Mouse (Mus musculus): ENCODE data around the gene Fbxo42. TPM values are rescaled to one million over a fixed set of nuclear protein-coding genes. Genes with fewer than 3 reads are reported as not detected.

Gene Fbxo42
- polyA plus RNA-seq, 1 experiment from 2014 or later = 24.2 TPM

DNA sequence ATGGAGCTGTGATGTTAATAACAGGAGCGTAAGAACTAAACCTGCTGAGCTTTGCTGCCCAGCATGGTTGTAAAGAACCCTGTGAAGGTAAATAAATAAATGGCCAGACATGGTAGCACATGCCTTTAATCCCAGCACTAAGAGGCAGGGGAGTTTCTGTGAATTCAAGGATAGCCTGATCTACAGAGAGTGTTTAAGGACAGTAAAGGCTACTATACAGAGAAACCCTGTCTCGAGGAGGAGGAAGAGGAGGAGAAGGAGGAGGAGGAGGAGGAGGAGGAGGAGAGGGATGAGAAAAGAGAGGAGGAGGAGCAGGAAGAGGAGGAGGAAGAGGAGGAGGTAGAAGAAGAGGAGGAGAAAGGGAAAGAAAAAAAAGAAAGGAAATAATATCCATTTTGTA, 65.6 kb downstream of the Fbxo42 start:
- peak overlapping the region; percentile 86 for H3K27ac ChIP-seq (replicated peaks)
- DNase-seq (ENCODE audit: low spot score) = no peak

DNA sequence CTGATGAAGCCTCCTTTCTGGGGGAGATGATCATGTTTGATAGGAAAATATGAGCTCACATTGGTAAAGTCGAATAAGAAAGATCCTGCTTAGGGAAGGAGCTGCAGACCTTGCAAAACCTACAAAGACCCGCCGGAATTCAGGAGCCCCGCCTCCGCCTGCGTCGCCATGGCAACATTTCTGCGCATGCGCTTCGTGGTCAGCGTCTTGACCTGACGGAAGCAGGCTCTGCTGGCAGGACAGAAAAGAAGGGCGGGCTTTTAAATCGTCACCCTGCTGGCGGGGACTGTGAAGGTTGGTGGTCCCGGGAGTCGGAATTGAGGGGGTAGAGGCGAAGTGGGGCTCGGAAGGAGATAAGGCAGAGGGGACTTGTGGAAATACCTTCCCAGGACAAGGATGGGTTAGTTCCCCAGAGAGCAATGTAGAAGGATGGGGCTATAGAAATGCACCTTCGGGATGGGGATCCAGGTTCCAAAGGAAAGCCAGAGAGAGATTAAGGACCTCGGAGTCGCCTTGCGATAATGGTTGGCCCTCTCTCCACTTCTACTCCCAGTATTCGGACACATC, 66.1 kb downstream of the Fbxo42 start, which contains the start of gene Rsg1:
Gene Rsg1, plus strand, starts transcription at position 187 of the 567 bp plus-strand sequence.
- under 1% methylated on average over 24 of the region's 24 CpGs for WGBS
- H3K27me3 ChIP-seq (ENCODE audit: low read depth, poor library complexity, severe bottlenecking) = no peaks in the 10 kb centered on the region
- DNase-seq (ENCODE audit: low spot score) = peak; percentile 96
- H3K27ac ChIP-seq (replicated peaks) = peak within 1 kb of the TSS; percentile 86
- peak within 1 kb of the TSS; percentile 72 for H3K4me3 ChIP-seq
- H3K9me3 ChIP-seq (replicated peaks) = no peaks in the 10 kb centered on the region
- peaks cover 28% of the 10 kb centered on the region for H3K4me1 ChIP-seq
- no peaks in the 10 kb centered on the region for H3K36me3 ChIP-seq

More for the DNA sequence above, 65.6 kb downstream of the Fbxo42 start:
- H3K4me1 ChIP-seq = peaks cover 28% of the 10 kb centered on the region
- no peaks in the 10 kb centered on the region for H3K9me3 ChIP-seq (replicated peaks)
- H3K4me3 ChIP-seq = peak overlapping the region; percentile 72
- no peaks in the 10 kb centered on the region for H3K27me3 ChIP-seq (ENCODE audit: low read depth, poor library complexity, severe bottlenecking)
- no peaks in the 10 kb centered on the region for H3K36me3 ChIP-seq
- WGBS = 45% methylated on average over 2 of the region's 2 CpGs

DNA sequence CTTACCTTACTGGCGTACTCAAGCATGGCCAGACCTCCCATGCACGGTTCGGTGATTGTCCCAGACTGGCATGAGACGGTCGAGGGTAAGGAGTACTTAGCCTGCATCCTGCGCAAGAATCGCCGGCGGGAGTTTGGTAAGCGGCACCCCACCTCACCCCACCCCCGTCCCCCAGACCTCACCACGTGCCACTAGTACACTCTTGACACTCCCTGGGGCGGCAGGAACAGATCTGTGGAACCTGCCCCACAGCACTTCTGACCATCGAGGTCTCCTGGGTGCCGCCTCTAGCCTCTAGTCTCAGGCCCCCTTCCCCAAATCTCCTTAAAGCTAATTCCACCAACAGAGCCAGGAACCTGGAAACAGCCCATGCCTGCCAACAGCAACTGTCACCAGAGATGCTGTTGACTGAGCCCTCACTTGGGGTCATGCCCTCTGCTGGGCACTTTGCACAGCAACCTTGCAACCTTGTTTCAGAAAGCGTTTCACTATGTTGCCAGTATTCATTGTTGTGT, 66.7 kb downstream of the Fbxo42 start:
- H3K9me3 ChIP-seq (replicated peaks) = no peaks in the 10 kb centered on the region
- peaks cover 28% of the 10 kb centered on the region for H3K4me1 ChIP-seq
- peak overlapping the region; percentile 72 for H3K4me3 ChIP-seq
- 3% methylated on average over 16 of the region's 16 CpGs for WGBS
- no peaks in the 10 kb centered on the region for H3K27me3 ChIP-seq (ENCODE audit: low read depth, poor library complexity, severe bottlenecking)
- peak; percentile 55 for DNase-seq (ENCODE audit: low spot score)
- peak overlapping the region; percentile 86 for H3K27ac ChIP-seq (replicated peaks)
- peaks cover under 1% of the 10 kb centered on the region; the same call in 1 of the 2 replicates for H3K36me3 ChIP-seq

DNA sequence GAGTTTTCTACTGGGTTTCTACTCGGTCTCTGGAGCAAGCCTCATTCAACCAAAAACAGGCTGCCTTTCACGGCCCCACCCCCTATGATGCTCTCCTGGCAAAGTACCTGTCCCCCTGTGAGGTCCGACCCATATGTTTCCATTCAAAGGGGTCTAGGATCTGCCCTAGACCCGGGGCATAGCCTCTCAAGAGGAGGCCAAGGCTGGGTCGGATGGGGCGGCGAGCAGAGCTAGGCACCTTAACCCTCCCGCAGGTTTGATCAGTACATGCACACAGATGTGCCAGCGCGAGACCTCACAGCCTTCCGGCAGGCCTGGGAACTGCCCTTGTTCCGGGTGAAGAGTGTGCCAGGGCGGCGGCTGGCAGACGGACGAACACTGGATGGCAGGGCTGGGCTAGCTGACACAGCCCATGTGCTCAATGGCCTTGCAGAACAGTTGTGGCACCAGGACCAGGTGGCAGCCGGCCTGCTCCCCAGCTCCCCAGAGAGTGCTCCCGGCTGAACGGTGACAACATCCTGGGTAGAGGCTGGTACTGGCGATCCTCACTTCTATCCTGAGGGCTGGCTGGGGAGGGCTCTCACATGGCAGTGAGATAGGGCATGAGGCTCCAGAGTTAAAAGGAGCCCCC, 72.0 kb downstream of the Fbxo42 start:
- 91% methylated on average over 20 of the region's 20 CpGs for WGBS
- peaks cover 2% of the 10 kb centered on the region for H3K4me1 ChIP-seq
- no peak overlapping the region for H3K4me3 ChIP-seq
- peaks cover 16% of the 10 kb centered on the region for H3K36me3 ChIP-seq
- no peaks in the 10 kb centered on the region for H3K9me3 ChIP-seq (replicated peaks)
- no peak for DNase-seq (ENCODE audit: low spot score)
- no peak overlapping the region for H3K27ac ChIP-seq (replicated peaks)
- no peaks in the 10 kb centered on the region for H3K27me3 ChIP-seq (ENCODE audit: low read depth, poor library complexity, severe bottlenecking)

DNA sequence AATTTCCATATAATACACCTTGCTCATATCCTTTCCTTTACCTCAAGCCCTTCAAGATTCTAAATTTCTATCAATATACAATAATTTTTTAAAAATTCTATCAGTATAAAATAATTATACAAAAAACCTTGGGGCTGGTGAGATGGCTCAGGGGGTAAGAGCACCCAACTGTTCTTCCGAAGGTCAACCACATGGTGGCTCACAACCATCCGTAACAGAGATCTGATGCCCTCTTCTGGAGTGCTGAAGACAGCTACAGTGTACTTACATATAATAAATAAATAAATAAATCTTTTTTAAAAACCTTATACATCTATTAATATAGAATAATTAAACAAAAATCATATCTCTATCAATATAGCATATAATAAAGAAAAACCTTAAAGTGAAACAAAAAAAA, 74.1 kb downstream of the Fbxo42 start:
- H3K27ac ChIP-seq (replicated peaks) = no peak overlapping the region
- no peak for DNase-seq (ENCODE audit: low spot score)
- H3K4me1 ChIP-seq = no peaks in the 10 kb centered on the region
- peaks cover 16% of the 10 kb centered on the region for H3K36me3 ChIP-seq
- no peaks in the 10 kb centered on the region for H3K9me3 ChIP-seq (replicated peaks)
- H3K27me3 ChIP-seq (ENCODE audit: low read depth, poor library complexity, severe bottlenecking) = no peaks in the 10 kb centered on the region
- 76% methylated on average over 2 of the region's 2 CpGs for WGBS
- no peak overlapping the region for H3K4me3 ChIP-seq

DNA sequence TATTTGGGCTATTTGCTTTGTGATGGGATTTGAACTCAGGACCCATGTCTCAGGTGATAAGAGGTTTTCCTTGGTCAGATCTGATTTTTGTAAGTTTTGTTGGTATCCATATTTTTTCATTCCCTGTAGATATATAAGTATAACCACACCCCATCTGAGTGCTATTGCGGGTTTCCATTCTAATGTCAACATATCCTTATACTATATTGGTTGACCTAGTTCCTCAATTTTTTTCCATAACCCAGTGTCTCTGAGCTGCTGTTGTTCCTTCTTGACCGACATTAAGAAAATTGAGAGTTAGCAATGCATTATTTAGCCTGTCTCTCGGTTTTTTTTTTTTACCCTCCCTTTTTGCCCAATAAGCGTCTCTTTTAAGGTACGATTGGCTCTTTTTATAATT, 75.0 kb downstream of the Fbxo42 start:
- Histone ChIP-seq H3K9me3 (replicated peaks) (no peaks in the 10 kb centered on the region), H3K27me3 (ENCODE audit: low read depth, poor library complexity, severe bottlenecking) (no peaks in the 10 kb centered on the region), H3K4me1 (no peaks in the 10 kb centered on the region), H3K36me3 (peaks cover 16% of the 10 kb centered on the region), H3K27ac (replicated peaks) (no peak overlapping the region), H3K4me3 (no peak overlapping the region)
- no peak for DNase-seq (ENCODE audit: low spot score)
- 91% methylated on average over 5 of the region's 5 CpGs for WGBS

DNA sequence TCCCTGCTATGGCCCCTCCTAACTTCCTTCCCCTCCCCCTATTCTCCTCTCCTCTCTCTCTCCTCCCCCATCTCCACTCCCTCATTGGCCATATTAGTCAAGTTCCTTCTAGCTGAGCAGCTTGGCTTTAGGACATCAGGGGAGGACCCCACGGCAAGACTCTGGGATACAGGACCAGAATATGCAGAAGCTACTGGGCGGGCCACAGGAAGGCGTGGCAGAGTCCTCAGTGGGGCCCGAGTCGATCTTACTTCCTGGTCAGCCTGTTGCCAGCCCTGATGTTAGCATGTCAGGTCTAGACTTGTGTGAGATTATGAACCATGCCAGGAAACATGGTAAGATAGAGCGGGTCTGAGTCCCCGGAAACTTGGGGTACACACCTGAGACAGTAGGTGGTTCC, 81.0 kb downstream of the Fbxo42 start:
- WGBS = 90% methylated on average over 7 of the region's 7 CpGs
- Histone ChIP-seq H3K9me3 (replicated peaks) (no peaks in the 10 kb centered on the region), H3K4me1 (no peaks in the 10 kb centered on the region), H3K4me3 (no peak overlapping the region), H3K27me3 (ENCODE audit: low read depth, poor library complexity, severe bottlenecking) (peaks cover 12% of the 10 kb centered on the region; the same call in 1 of the 2 replicates), H3K27ac (replicated peaks) (no peak overlapping the region), H3K36me3 (no peaks in the 10 kb centered on the region)
- DNase-seq (ENCODE audit: low spot score) = no peak

DNA sequence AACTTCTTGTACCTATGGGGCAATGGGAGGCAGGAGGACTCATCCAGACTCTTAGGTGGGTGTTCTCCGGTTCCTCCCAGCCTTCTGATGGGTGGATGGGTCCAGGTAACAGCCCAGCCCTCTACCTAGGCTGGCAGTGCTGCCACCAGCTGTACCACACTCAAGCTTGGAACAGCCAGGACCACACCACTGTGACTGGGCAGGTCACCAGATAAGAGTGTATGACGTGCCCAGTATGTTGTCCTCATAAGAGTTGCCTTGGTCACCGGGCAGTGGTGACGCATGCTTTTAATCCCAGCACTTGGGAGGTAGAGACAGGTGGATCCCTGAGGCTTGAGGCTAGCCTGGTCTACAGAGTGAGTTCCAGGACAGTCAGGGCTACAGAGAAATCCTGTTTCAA, 85.5 kb downstream of the Fbxo42 start:
- no peaks in the 10 kb centered on the region for H3K4me1 ChIP-seq
- no peak overlapping the region for H3K4me3 ChIP-seq
- no peak for DNase-seq (ENCODE audit: low spot score)
- H3K27ac ChIP-seq (replicated peaks) = no peak overlapping the region
- WGBS = 90% methylated on average over 4 of the region's 4 CpGs
- no peaks in the 10 kb centered on the region for H3K36me3 ChIP-seq
- no peaks in the 10 kb centered on the region for H3K9me3 ChIP-seq (replicated peaks)
- H3K27me3 ChIP-seq (ENCODE audit: low read depth, poor library complexity, severe bottlenecking) = peaks cover 37% of the 10 kb centered on the region

DNA sequence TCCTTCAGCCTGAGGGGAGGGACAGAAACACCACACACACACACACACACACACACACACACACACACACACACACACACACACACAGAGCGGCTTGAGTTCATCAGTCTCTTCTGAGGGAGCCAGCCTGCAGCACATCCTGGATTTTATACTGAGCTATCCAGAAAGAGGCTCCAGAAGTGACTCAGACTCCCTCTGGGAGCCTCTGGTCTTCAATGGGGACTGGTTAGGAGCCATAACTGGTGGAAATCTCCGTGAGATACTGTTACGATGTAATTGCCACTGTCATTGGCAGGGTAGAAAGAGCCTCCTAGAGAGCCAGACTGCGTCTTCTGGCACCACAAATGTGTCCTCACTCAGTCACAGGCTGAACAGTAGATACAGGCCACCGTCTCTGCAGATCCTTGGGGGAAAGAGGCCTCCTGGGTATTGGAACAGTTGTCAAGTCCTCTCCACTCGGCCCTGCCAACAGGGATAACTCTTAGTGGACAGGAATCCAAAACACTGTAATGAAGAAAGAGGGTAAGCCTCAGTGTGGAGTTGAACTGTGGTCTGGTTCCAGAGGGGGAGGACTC, 87.9 kb downstream of the Fbxo42 start:
- Histone ChIP-seq H3K9me3 (replicated peaks) (no peaks in the 10 kb centered on the region), H3K27me3 (ENCODE audit: low read depth, poor library complexity, severe bottlenecking) (peaks cover 57% of the 10 kb centered on the region), H3K27ac (replicated peaks) (no peak overlapping the region), H3K4me1 (peaks cover 18% of the 10 kb centered on the region), H3K4me3 (no peak overlapping the region), H3K36me3 (no peaks in the 10 kb centered on the region)
- 79% methylated on average over 6 of the region's 6 CpGs for WGBS
- DNase-seq (ENCODE audit: low spot score) = no peak

DNA sequence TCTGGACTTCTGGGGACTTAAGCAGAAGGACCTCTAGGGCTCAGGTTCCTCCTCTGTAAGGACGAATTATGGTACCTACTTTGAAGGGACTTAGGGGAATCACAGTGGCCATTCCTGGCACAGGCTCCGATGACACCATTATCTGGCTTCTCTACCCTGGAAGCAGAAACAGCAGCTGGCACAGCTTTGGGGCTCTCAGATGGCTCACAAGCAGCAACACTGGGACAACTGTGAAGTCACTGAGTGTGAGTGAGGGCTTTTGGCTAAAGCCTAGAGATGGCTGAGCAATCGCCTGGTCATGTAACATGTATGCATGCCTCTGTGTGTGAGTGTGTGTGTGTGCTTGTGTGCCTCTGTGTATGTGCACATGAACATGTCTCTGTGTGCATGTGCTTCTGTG, 89.1 kb downstream of the Fbxo42 start:
- peaks cover 22% of the 10 kb centered on the region for H3K4me1 ChIP-seq
- H3K27ac ChIP-seq (replicated peaks) = no peak overlapping the region
- H3K9me3 ChIP-seq (replicated peaks) = no peaks in the 10 kb centered on the region
- no peaks in the 10 kb centered on the region for H3K36me3 ChIP-seq
- WGBS = 77% methylated on average over 3 of the region's 3 CpGs
- H3K4me3 ChIP-seq = no peak overlapping the region
- peaks cover 62% of the 10 kb centered on the region for H3K27me3 ChIP-seq (ENCODE audit: low read depth, poor library complexity, severe bottlenecking)
- no peak for DNase-seq (ENCODE audit: low spot score)

DNA sequence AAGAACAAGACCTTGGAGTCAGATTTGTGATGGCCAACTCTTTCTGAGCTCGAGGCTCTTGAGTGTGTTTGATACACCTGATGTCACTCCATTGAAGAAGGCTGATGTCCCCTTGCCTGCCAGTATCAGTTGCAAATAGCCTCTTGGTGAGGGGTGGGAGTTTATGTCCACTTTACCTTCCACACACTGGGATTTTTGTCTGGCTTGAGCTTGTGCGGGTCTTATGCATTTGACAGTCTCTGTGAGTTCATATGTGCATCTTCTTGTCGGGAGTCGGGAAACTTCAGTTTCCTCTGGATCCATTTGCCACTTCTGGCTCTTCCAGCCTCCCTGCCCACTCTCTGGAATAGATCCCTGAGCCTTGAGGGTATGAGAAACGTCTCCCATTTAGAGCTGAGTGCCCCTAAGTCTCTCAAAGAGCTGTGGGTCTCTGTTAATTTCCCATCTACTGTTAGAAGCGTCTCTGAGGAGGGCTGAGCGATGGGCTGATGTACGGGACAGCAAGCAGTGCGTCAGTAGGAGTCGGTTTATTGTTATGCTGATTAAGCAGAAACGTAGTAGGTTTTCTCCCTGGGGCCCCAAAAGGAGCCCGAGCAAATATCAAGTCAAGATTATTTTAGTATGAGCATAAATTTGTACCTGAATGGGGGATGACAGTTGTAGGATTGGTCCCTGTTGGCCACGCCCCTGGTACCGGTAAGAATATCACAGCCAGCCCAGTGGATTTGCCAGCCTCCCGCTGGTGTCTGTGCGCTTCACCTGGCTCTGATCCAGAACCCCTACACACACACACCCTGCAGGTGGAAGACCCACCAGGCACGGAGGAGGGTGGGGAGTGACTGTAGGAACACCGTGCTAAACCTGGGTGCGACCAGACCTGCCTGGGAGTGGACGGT, 91.0 kb downstream of the Fbxo42 start:
- Histone ChIP-seq H3K4me3 (peak overlapping the region; percentile 50), H3K27ac (replicated peaks) (0 out of 2 replicates have a peak overlapping the region, but pooled peaks have one; percentile 55), H3K36me3 (no peaks in the 10 kb centered on the region), H3K27me3 (ENCODE audit: low read depth, poor library complexity, severe bottlenecking) (peaks cover 81% of the 10 kb centered on the region), H3K4me1 (peaks cover 36% of the 10 kb centered on the region), H3K9me3 (replicated peaks) (no peaks in the 10 kb centered on the region)
- 4% methylated on average over 20 of the region's 20 CpGs for whole genome bisulfite sequencing
- DNase-seq (ENCODE audit: low spot score) = no peak

DNA sequence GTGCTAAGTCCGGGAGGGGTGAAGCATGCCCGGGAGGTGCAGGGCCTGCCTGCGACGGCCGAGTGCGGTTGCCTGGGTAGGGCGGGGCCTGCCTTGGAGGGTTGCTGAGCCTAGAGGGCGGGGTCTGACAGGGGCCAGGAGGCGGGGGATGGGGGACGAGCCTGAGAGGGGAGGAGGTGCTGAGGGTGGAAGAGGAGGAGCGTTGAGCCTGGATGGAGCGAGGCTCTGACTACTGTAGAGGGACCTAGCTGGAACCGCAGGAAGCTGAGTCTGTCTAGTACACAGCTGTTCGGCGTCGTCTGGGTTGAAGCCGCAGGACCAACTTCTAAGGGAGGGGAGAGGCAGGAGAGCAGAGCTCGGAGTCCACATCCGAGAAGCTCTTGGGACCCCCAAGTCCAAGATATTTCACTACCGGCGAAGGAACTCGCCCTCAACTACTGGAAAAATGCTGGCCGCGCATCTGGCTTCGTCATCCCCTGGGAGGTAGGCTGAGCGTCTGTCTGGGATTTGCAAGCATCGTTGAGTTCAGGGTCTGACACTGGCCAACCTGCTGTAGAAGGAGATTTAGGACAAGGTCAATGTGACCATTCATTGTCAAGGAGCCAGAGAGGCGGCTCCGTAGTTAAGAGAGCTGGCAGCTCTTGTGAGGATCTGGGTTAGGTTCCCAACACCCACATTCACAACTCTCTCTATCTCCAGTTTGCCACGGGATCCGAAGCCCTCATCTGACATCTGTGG, 91.8 kb downstream of the Fbxo42 start, which contains the start of gene Arhgef19:
Gene Arhgef19, plus strand, starts transcription at position 112 of the 738 bp plus-strand sequence.
- 1% methylated on average over 31 of the region's 31 CpGs for WGBS
- H3K27me3 ChIP-seq (ENCODE audit: low read depth, poor library complexity, severe bottlenecking) = peaks cover 89% of the 10 kb centered on the region
- H3K4me3 ChIP-seq = peak within 1 kb of the TSS; percentile 50
- peak within 1 kb of the TSS; percentile 55; the same call in 1 of the 2 replicates for H3K27ac ChIP-seq (replicated peaks)
- no peaks in the 10 kb centered on the region for H3K36me3 ChIP-seq
- H3K9me3 ChIP-seq (replicated peaks) = no peaks in the 10 kb centered on the region
- DNase-seq (ENCODE audit: low spot score) = peak; percentile 86
- peaks cover 40% of the 10 kb centered on the region for H3K4me1 ChIP-seq
